Mouse (Mus musculus) liver, embryonic 11.5 days (tissue): ENCODE results near the gene Gm13941. TPM values are rescaled to one million over a fixed set of nuclear protein-coding genes. Genes with fewer than 3 reads are reported as not detected.
A peak's percentile ranks its signal among the peaks of the same experiment; 100 is the strongest.

Source experiments
- ATAC-seq: fragments of 200-750 bp; cut with Nextera tagmentation; replicated peaks from 2 replicates; pipeline ENCODE4 v1.8.0; 2017; ENCODE audit warnings: moderate number of reproducible peaks, mild to moderate bottlenecking, moderate TSS enrichment, moderate library complexity; ENCODE audit not compliant: low FRiP score
- DNase-seq: peaks from one replicate; pipeline ENCODE4 v3.0.0-alpha.2; 2017; ENCODE audit warnings: low spot score
- H3K27ac ChIP-seq: fragments of 300-500 bp; sonication (generic); 2 replicates; pipeline ENCODE4 v1.5.1; 2014; ENCODE audit warnings: mild to moderate bottlenecking, low read depth, low read length, control low read depth
- H3K27me3 ChIP-seq: fragments of 300-500 bp; sonication (generic); replicated peaks from 2 replicates; pipeline ENCODE4 v1.6.1; 2014; ENCODE audit warnings: low read length, mixed read lengths; ENCODE audit not compliant: control insufficient read depth, insufficient read depth
- H3K36me3 ChIP-seq: fragments of 300-500 bp; sonication (generic); 2 replicates; pipeline ENCODE4 v1.6.1; 2014; ENCODE audit warnings: mild to moderate bottlenecking, low read length, moderate library complexity, mixed read lengths; ENCODE audit not compliant: control insufficient read depth, insufficient read depth
- H3K4me1 ChIP-seq: fragments of 300-500 bp; sonication (generic); replicated peaks from 2 replicates; pipeline ENCODE4 v1.6.1; 2014; ENCODE audit warnings: low read length, mixed read lengths; ENCODE audit not compliant: control insufficient read depth, insufficient read depth
- H3K4me2 ChIP-seq: fragments of 300-500 bp; sonication (generic); 2 replicates; pipeline ENCODE4 v1.6.1; 2014; ENCODE audit warnings: mild to moderate bottlenecking, control low read depth, moderate library complexity
- H3K4me3 ChIP-seq: fragments of 300-500 bp; sonication (generic); 2 replicates; pipeline ENCODE4 v1.5.1; 2014; ENCODE audit warnings: low read depth, low read length, control low read depth
- H3K9ac ChIP-seq: fragments of 300-500 bp; sonication (generic); 2 replicates; pipeline ENCODE4 v1.6.1; 2014; ENCODE audit warnings: low read depth, low read length, control low read depth
- H3K9me3 ChIP-seq: fragments of 300-500 bp; sonication (generic); 2 replicates; pipeline ENCODE4 v1.6.1; 2016; ENCODE audit warnings: low read length, inconsistent platforms, mixed read lengths; ENCODE audit not compliant: control insufficient read depth
- WGBS: fragments of 180-500 bp; shearing (Covaris S2); extraction: QIAGEN DNeasy Blood & Tissue Kit; methylation state at CpG from one replicate; pipeline ENCODE4 v1.1.7; 2014; 5-methylcytosine and 5-hydroxymethylcytosine counted together
- polyA plus RNA-seq: library from polyadenylated mRNA; unstranded; fragments of >200 nt; fragmentation: Nextera tagmentation; extraction: Ambion mirVana; gene quantifications from 2 replicates; pipeline ENCODE4 v1.2.1, GENCODE M21; 2014

Gm13941 gene
- not detected in 2 replicates for polyA plus RNA-seq

- Histone ChIP-seq H3K36me3 (no peaks in the 10 kb centered on the region), H3K4me2 (no peak within 1 kb of the TSS), H3K27ac (no peak within 1 kb of the TSS), H3K4me3 (no peak within 1 kb of the TSS), H3K9me3 (no peaks in the 10 kb centered on the region), H3K9ac (no peak within 1 kb of the TSS), H3K27me3 (no peaks in the 10 kb centered on the region), H3K4me1 (no peaks in the 10 kb centered on the region)
- no peak for DNase-seq
- no peak for ATAC-seq
These were observed at the start of gene Gm13941 for GRCm38 (mm10) chr2:111105882-111106281. Gm13941 (minus strand) TSS chr2:111105982.

- no peak for ATAC-seq
- WGBS, result 70% methylated on average over 2 of the region's 2 CpGs
- H3K27me3 ChIP-seq, result no peaks in the 10 kb centered on the region
- H3K4me3 ChIP-seq, result no peak within 1 kb of the TSS
- H3K36me3 ChIP-seq, result no peaks in the 10 kb centered on the region
- no peak within 1 kb of the TSS for H3K9ac ChIP-seq
- H3K4me1 ChIP-seq, result no peaks in the 10 kb centered on the region
- H3K9me3 ChIP-seq, result no peaks in the 10 kb centered on the region
- H3K27ac ChIP-seq, result no peak within 1 kb of the TSS
- DNase-seq, result no peak
- no peak within 1 kb of the TSS for H3K4me2 ChIP-seq
These were observed 47.1 kb upstream of the Gm13941 start, which contains the start of gene Gm15130 for GRCm38 (mm10) chr2:111152836-111153235. Gm15130 (minus strand) TSS chr2:111152936.

GRCm38 (mm10) chr2:111135739-111136138 is 30.0 kb upstream of the Gm13941 start:
- ATAC-seq (no peak), DNase-seq (no peak)
- H3K36me3 ChIP-seq, result no peaks in the 10 kb centered on the region
- no peaks in the 10 kb centered on the region for H3K27me3 ChIP-seq
- no peaks in the 10 kb centered on the region for H3K9me3 ChIP-seq
- no peaks in the 10 kb centered on the region for H3K4me1 ChIP-seq
- H3K4me2 ChIP-seq, result no peak overlapping the region
- WGBS, result 71% methylated on average over 5 of the region's 5 CpGs
- H3K4me3 ChIP-seq, result no peak overlapping the region
- H3K9ac ChIP-seq, result no peak overlapping the region
- H3K27ac ChIP-seq, result no peak overlapping the region

- Histone ChIP-seq H3K27me3 (no peaks in the 10 kb centered on the region), H3K27ac (no peak overlapping the region), H3K4me2 (no peak overlapping the region), H3K9ac (no peak overlapping the region), H3K4me3 (no peak overlapping the region), H3K4me1 (no peaks in the 10 kb centered on the region), H3K36me3 (no peaks in the 10 kb centered on the region), H3K9me3 (no peaks in the 10 kb centered on the region)
- ATAC-seq, result peak; percentile 69
- no peak for DNase-seq
- WGBS, result 91% methylated on average over 1 of the region's 1 CpGs
These were observed 47.1 kb downstream of the Gm13941 start for GRCm38 (mm10) chr2:111058586-111059261.

Other genes with a start within 250 kb of the Gm13941 start
- 0.18 TPM in 1 of 2 replicates, not detected in the other for gene Ano3, start 155.1 kb downstream of the Gm13941 start, polyA plus RNA-seq
- gene Gm15130, start 47.0 kb upstream of the Gm13941 start, polyA plus RNA-seq, result not detected in 2 replicates
- gene 4930430A15Rik, start 123.6 kb upstream of the Gm13941 start, polyA plus RNA-seq, result not detected in 2 replicates
- not detected in 2 replicates for gene Olfr1275, start 129.3 kb upstream of the Gm13941 start, polyA plus RNA-seq
- not detected in 2 replicates for gene Olfr1276, start 148.5 kb upstream of the Gm13941 start, polyA plus RNA-seq
- gene Olfr1277, start 168.1 kb upstream of the Gm13941 start, polyA plus RNA-seq, result not detected in 2 replicates
- gene Olfr1278, start 184.2 kb upstream of the Gm13941 start, polyA plus RNA-seq, result not detected in 2 replicates
- gene Olfr1279, start 194.7 kb upstream of the Gm13941 start, polyA plus RNA-seq, result not detected in 2 replicates
- not detected in 2 replicates for gene Olfr1280, start 208.0 kb upstream of the Gm13941 start, polyA plus RNA-seq
- not detected in 2 replicates for gene Olfr1281, start 220.5 kb upstream of the Gm13941 start, polyA plus RNA-seq
- not detected in 2 replicates for gene Olfr1282, start 230.1 kb upstream of the Gm13941 start, polyA plus RNA-seq